13 mouse cellular contexts compared by ENCODE assay signal in the genomic region with DNA sequence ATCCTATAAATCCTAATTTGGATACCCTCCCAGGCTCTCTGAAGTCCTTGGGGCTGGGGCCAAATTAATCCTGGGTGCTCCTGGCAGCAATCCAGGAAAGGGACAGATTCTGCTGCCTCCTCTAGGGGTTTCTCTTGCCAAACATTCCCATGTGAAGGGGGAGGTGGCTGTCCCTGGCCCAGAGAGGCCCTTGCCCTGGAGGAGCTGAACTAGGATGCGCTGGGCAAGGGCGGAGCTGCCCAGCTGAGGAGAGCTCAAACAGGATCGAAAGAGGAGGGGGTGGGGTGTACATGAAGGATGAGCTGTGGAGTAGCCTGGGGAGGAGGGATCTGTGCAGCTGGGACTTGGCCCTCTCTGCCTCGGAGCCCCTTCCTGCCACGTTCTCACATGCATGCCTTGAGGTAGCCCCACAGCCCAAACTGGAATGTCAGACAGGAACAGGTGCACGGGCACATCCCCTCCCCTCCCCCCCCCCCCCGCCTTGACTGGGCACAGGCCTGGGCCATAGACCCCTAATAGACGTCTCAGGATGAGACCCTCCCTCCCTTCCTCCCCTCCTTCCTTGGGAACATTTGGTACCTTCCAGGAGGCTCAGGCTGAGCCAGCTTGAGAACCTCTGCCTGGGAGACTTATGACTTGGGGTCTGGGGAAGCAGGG.
DNase-seq lines count a peak whose midpoint lies in the region; ATAC-seq lines count a peak whose summit lies in the region.
"Had no signal": no experiment of that assay in that cellular context is flagged by ENCODE, and none has a peak within 500 bp of the region (broad histone marks: within the 10 kb centered on the region; RNA-seq: fewer than 3 reads in every experiment).

No protein-coding gene starts in this region.

- no peak overlapping the region for H3K4me3 ChIP-seq in heart, embryonic 10.5 days
- H3K4me3 ChIP-seq in forebrain, embryonic 16.5 days (replicated peaks; ENCODE audit: low read length), result no peak overlapping the region
- H3K4me3 ChIP-seq: left cerebral cortex, adult 2 months had no signal

- H3K4me2 ChIP-seq in forebrain, embryonic 16.5 days (ENCODE audit: low read length), result no peak overlapping the region

- H3K9ac ChIP-seq in forebrain, embryonic 16.5 days (replicated peaks; ENCODE audit: low read depth, low read length), result no peak overlapping the region

- H3K27ac ChIP-seq in heart, embryonic 10.5 days, result no peak overlapping the region
- no peak overlapping the region for H3K27ac ChIP-seq in forebrain, embryonic 16.5 days (ENCODE audit: low read length)
- H3K27ac ChIP-seq: left cerebral cortex, adult 2 months had no signal

- peak; percentile 61 for ATAC-seq in forebrain, embryonic 16.5 days
- ATAC-seq: activated CD4-positive, CD25-positive, alpha-beta regulatory T cell, adult 4 months had no signal

- peaks cover 17% of the 10 kb centered on the region for H3K4me1 ChIP-seq in heart, embryonic 10.5 days
- H3K4me1 ChIP-seq in forebrain, embryonic 16.5 days (replicated peaks; ENCODE audit: control insufficient read depth, insufficient read depth, low read length), result peaks cover 13% of the 10 kb centered on the region

- no peaks in the 10 kb centered on the region for H3K36me3 ChIP-seq in heart, embryonic 10.5 days
- no peaks in the 10 kb centered on the region for H3K36me3 ChIP-seq in forebrain, embryonic 16.5 days (ENCODE audit: control insufficient read depth, insufficient read depth)

- peak; percentile 15 for DNase-seq in heart, postnatal 4 days
- no peak for DNase-seq in heart, embryonic 10.5 days (ENCODE audit: low spot score)
- peak; percentile 57 for DNase-seq in lung, postnatal 10 days
- peak; percentile 48 for DNase-seq in retina, embryonic 14.5 days (ENCODE audit: low spot score)
- no peak for DNase-seq in cerebellum, adult 9-11 months
- DNase-seq in left cerebral cortex, postnatal 14 days (ENCODE audit: low spot score in 2 of 2), result no peak
- no peak for DNase-seq in spleen, postnatal 4 days (ENCODE audit: low spot score in 2 of 2)
- DNase-seq: cerebellum, postnatal 25 days; heart, adult 11 months; thymus, adult 2 months had no signal

- intact Hi-C loops in left cerebral cortex, postnatal 14 days (cut with DNase I), result no loop called here

- 7% methylated on average over 8 of the region's 8 CpGs for WGBS in heart, embryonic 10.5 days
- 4% methylated on average over 6 of the region's 8 CpGs for WGBS in forebrain, embryonic 16.5 days

- peaks cover 80% of the 10 kb centered on the region for H3K27me3 ChIP-seq in heart, embryonic 10.5 days (ENCODE audit: insufficient read depth, poor library complexity, severe bottlenecking)
- H3K27me3 ChIP-seq in forebrain, embryonic 16.5 days (replicated peaks; ENCODE audit: control insufficient read depth, insufficient read depth, low read length), result no peaks in the 10 kb centered on the region

- no peaks in the 10 kb centered on the region for H3K9me3 ChIP-seq in heart, embryonic 10.5 days
- no peaks in the 10 kb centered on the region for H3K9me3 ChIP-seq in forebrain, embryonic 16.5 days (ENCODE audit: control insufficient read depth, low read length)

Comparison
In these comparisons a context has a peak if more than half of its experiments do, and no peak if none do; other contexts are left out.
1. DNase-seq: peak in heart, postnatal 4 days (single experiment), lung, postnatal 10 days (single experiment) and retina, embryonic 14.5 days (single experiment); none in heart, embryonic 10.5 days (single experiment), cerebellum, adult 9-11 months (single experiment), left cerebral cortex, postnatal 14 days (0 of 2) and spleen, postnatal 4 days (0 of 2).